Mouse (Mus musculus) hindbrain, embryonic 16.5 days (tissue): ENCODE results near the gene Olfr816. TPM values are rescaled to one million over a fixed set of nuclear protein-coding genes. Genes with fewer than 3 reads are reported as not detected.
"Not testable (repeated sequence)": the region's sequence is repeated elsewhere in the genome, so short reads cannot be mapped to it uniquely, and the experiment has no call there.

Experiments used
- ATAC-seq: fragments of 200-750 bp; cut with Nextera tagmentation; 2 replicates; pipeline ENCODE4 v1.8.0; 2017; ENCODE audit warnings: moderate TSS enrichment, moderate library complexity
- H3K27ac ChIP-seq: fragments of 300-500 bp; sonication (generic); 2 replicates; pipeline ENCODE4 v1.5.1; 2014; ENCODE audit warnings: low read depth, mild to moderate bottlenecking, control low read depth, low read length, moderate library complexity
- H3K27me3 ChIP-seq: fragments of 300-500 bp; sonication (generic); replicated peaks from 2 replicates; pipeline ENCODE4 v1.6.1; 2014; ENCODE audit warnings: low read length; ENCODE audit not compliant: control insufficient read depth, insufficient read depth
- H3K36me3 ChIP-seq: fragments of 300-500 bp; sonication (generic); 2 replicates; pipeline ENCODE4 v1.6.1; 2014; ENCODE audit warnings: mild to moderate bottlenecking, low read length, moderate library complexity, mixed read lengths; ENCODE audit not compliant: control insufficient read depth, insufficient read depth
- H3K4me1 ChIP-seq: fragments of 300-500 bp; sonication (generic); 2 replicates; pipeline ENCODE4 v1.6.1; 2014; ENCODE audit warnings: low read depth, low read length; ENCODE audit not compliant: control insufficient read depth, insufficient read depth
- H3K4me2 ChIP-seq: fragments of 300-500 bp; sonication (generic); 2 replicates; pipeline ENCODE4 v1.6.1; 2014; ENCODE audit warnings: mild to moderate bottlenecking, low read length, control low read depth, moderate library complexity
- H3K4me3 ChIP-seq: fragments of 300-500 bp; sonication (generic); 2 replicates; pipeline ENCODE4 v1.5.1; 2014; ENCODE audit warnings: mild to moderate bottlenecking, low read length, control low read depth, moderate library complexity
- H3K9ac ChIP-seq: fragments of 300-500 bp; sonication (generic); 2 replicates; pipeline ENCODE4 v1.6.1; 2014; ENCODE audit warnings: low read depth, mild to moderate bottlenecking, control low read depth, low read length, moderate library complexity
- H3K9me3 ChIP-seq: fragments of 300-500 bp; sonication (generic); 2 replicates; pipeline ENCODE4 v1.6.1; 2014; ENCODE audit warnings: mild to moderate bottlenecking, low read length, moderate library complexity; ENCODE audit not compliant: control insufficient read depth
- WGBS: fragments of 180-500 bp; shearing (Covaris S2); extraction: QIAGEN DNeasy Blood & Tissue Kit; methylation state at CpG from one replicate; pipeline ENCODE4 v1.1.7; 2014; 5-methylcytosine and 5-hydroxymethylcytosine counted together
- polyA plus RNA-seq: library from polyadenylated mRNA; unstranded; fragments of >200 nt; fragmentation: Nextera tagmentation; extraction: Ambion mirVana; gene quantifications from 2 replicates; pipeline ENCODE4 v1.2.1, GENCODE M21; 2015

The Olfr816 gene
- not detected in 2 replicates for polyA plus RNA-seq

DNA sequence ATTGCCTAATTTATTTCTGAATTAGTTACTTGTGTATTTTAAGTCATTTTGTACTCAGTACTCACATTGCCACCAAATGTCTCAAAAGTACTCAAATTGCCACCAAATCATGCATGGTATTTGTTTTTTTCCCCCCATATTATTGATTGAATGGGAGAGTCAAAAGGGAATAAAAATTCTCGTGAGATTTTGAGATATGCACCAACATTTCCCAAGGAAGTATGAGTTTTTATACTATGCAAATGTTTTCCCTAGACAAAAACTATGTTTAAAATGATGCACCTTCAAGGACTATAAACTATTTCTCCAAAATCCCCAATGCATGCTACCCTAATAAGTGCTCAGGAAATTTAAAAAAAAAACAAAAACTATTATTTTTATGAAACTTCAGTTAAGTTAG lies at the start of gene Olfr816:
Olfr816 (minus strand) TSS at position 101 of the 400 bp plus-strand sequence.
- Histone ChIP-seq H3K9ac (no peak within 1 kb of the TSS), H3K4me1 (no peaks in the 10 kb centered on the region), H3K36me3 (no peaks in the 10 kb centered on the region), H3K9me3 (no peaks in the 10 kb centered on the region), H3K4me3 (no peak within 1 kb of the TSS), H3K27me3 (no peaks in the 10 kb centered on the region), H3K4me2 (no peak within 1 kb of the TSS), H3K27ac (no peak within 1 kb of the TSS)
- no peak for ATAC-seq
- 72% methylated on average over 1 of the region's 1 CpGs for WGBS

DNA sequence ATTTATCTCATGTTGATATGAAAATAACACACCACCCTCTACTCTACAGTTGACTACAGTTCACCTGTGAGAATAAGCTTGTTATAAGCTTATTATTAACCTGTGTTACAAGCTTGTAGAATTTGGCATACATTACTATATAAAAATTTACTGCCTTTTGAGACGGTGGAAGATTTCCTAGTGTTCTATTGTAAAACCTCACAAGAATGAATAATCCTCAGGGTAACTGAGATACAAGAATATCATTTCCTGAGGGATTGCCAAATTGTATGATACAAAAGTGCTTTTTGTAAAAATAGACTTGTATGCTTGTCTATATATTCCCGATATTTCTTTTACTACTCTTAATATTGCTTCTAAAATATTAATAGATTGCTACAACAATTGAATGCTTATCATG lies 33.6 kb upstream of the Olfr816 start, which contains the start of gene Olfr818:
Olfr818 (minus strand) TSS at position 101 of the 400 bp plus-strand sequence.
- no peaks in the 10 kb centered on the region for H3K27me3 ChIP-seq
- H3K4me1 ChIP-seq: no peaks in the 10 kb centered on the region
- WGBS: 91% methylated on average over 2 of the region's 2 CpGs
- H3K4me3 ChIP-seq: no peak within 1 kb of the TSS
- ATAC-seq: no peak
- H3K36me3 ChIP-seq: no peaks in the 10 kb centered on the region
- no peak within 1 kb of the TSS for H3K9ac ChIP-seq
- H3K27ac ChIP-seq: no peak within 1 kb of the TSS
- no peak within 1 kb of the TSS for H3K4me2 ChIP-seq
- H3K9me3 ChIP-seq: no peaks in the 10 kb centered on the region

GRCm38 (mm10) chr10:129905767-129906166 lies 9.6 kb downstream of the Olfr816 start, which contains the start of gene Olfr815:
Olfr815 (minus strand) TSS chr10:129905867.
- not testable (repeated sequence) for H3K36me3 ChIP-seq, H3K4me2 ChIP-seq, H3K4me3 ChIP-seq, ATAC-seq, H3K9ac ChIP-seq, H3K9me3 ChIP-seq, H3K27me3 ChIP-seq, H3K4me1 ChIP-seq, H3K27ac ChIP-seq
- no CpG with 5 or more reads among the region's 1 CpGs for WGBS

DNA sequence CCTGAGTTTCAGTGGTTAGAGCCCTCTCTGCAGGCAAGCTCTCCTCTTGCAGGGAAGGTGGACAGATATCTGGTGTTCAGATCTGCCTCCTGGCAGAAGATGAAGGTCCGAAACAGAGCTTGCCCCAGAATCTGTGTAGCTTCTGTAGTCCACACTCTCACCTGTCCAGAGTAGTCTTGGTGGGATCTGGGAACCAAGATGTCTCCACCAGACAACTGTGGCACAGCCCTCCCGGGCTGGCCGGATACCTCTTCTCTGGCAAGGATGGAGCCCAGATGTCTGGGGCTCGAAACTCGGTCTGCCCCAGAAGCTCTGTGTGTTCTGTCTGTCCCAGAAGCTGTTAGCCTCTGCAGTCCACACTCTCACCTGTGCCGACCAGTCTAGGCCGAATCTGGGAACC lies 29.5 kb downstream of the Olfr816 start:
- Histone ChIP-seq H3K9me3 (no peaks in the 10 kb centered on the region), H3K27me3 (no peaks in the 10 kb centered on the region), H3K27ac (no peak overlapping the region), H3K4me1 (no peaks in the 10 kb centered on the region), H3K4me2 (no peak overlapping the region), H3K4me3 (no peak overlapping the region), H3K9ac (no peak overlapping the region), H3K36me3 (no peaks in the 10 kb centered on the region)
- 94% methylated on average over 7 of the region's 7 CpGs for WGBS
- ATAC-seq: no peak

GRCm38 (mm10) chr10:129885496-129885895 lies 29.9 kb downstream of the Olfr816 start:
- not testable (repeated sequence) for H3K9ac ChIP-seq, H3K4me1 ChIP-seq, ATAC-seq, H3K4me3 ChIP-seq, H3K9me3 ChIP-seq, H3K27me3 ChIP-seq, H3K36me3 ChIP-seq, H3K27ac ChIP-seq, H3K4me2 ChIP-seq
- 88% methylated on average over 6 of the region's 6 CpGs for WGBS

GRCm38 (mm10) chr10:129879751-129880150 lies 35.6 kb downstream of the Olfr816 start, which contains the start of gene Olfr814:
Olfr814 (minus strand) TSS chr10:129879851.
- not testable (repeated sequence) for ATAC-seq, H3K4me3 ChIP-seq, H3K27ac ChIP-seq, H3K36me3 ChIP-seq, H3K9me3 ChIP-seq, H3K4me2 ChIP-seq, H3K4me1 ChIP-seq, H3K27me3 ChIP-seq, H3K9ac ChIP-seq
- no CpG with 5 or more reads among the region's 1 CpGs for WGBS

Other genes starting within 250 kb of the Olfr816 start
- gene Olfr801, start 241.7 kb downstream of the Olfr816 start, polyA plus RNA-seq: not detected in 2 replicates
- gene Olfr802, start 227.4 kb downstream of the Olfr816 start, polyA plus RNA-seq: 0.02 TPM in 1 of 2 replicates, not detected in the other
- not detected in 2 replicates for gene Olfr803, start 221.3 kb downstream of the Olfr816 start, polyA plus RNA-seq
- not detected in 2 replicates for gene Olfr804, start 212.4 kb downstream of the Olfr816 start, polyA plus RNA-seq
- gene Olfr805, start 186.2 kb downstream of the Olfr816 start, polyA plus RNA-seq: not detected in 2 replicates
- gene Olfr806, start 173.7 kb downstream of the Olfr816 start, polyA plus RNA-seq: not detected in 2 replicates
- not detected in 2 replicates for gene Olfr807, start 157.8 kb downstream of the Olfr816 start, polyA plus RNA-seq
- not detected in 2 replicates for gene Olfr808, start 150.1 kb downstream of the Olfr816 start, polyA plus RNA-seq
- not detected in 2 replicates for gene Olfr809, start 141.0 kb downstream of the Olfr816 start, polyA plus RNA-seq
- not detected in 2 replicates for gene Olfr810, start 120.7 kb downstream of the Olfr816 start, polyA plus RNA-seq
- gene Olfr811, start 111.2 kb downstream of the Olfr816 start, polyA plus RNA-seq: not detected in 2 replicates
- gene Olfr812, start 69.5 kb downstream of the Olfr816 start, polyA plus RNA-seq: not detected in 2 replicates
- gene Olfr813, start 60.2 kb downstream of the Olfr816 start, polyA plus RNA-seq: not detected in 2 replicates
- gene Olfr814, start 35.7 kb downstream of the Olfr816 start, polyA plus RNA-seq: not detected in 2 replicates
- not detected in 2 replicates for gene Olfr815, start 9.7 kb downstream of the Olfr816 start, polyA plus RNA-seq
- not detected in 2 replicates for gene Olfr818, start 33.5 kb upstream of the Olfr816 start, polyA plus RNA-seq
- not detected in 2 replicates for gene Olfr819, start 51.7 kb upstream of the Olfr816 start, polyA plus RNA-seq
- gene Olfr247, start 60.5 kb upstream of the Olfr816 start, polyA plus RNA-seq: not detected in 2 replicates
- not detected in 2 replicates for gene Gm10310, start 69.5 kb upstream of the Olfr816 start, polyA plus RNA-seq
- not detected in 2 replicates for gene Olfr820, start 97.0 kb upstream of the Olfr816 start, polyA plus RNA-seq
- not detected in 2 replicates for gene Olfr821, start 114.8 kb upstream of the Olfr816 start, polyA plus RNA-seq
- gene Olfr822, start 155.6 kb upstream of the Olfr816 start, polyA plus RNA-seq: not detected in 2 replicates
- gene Olfr823, start 199.8 kb upstream of the Olfr816 start, polyA plus RNA-seq: not detected in 2 replicates
- gene Olfr824, start 214.4 kb upstream of the Olfr816 start, polyA plus RNA-seq: not detected in 2 replicates